Mouse (Mus musculus) megakaryocyte, embryonic 14.5 days (primary cell): ENCODE measurements around the gene Adk.

Source experiments
- FLI1 ChIP-seq: IDR thresholded peaks from 2 replicates; pipeline ENCODE4 v1.6.1; 2012; ENCODE audit warnings: low read length, inconsistent platforms, mixed read lengths
- GATA1 ChIP-seq: IDR thresholded peaks from 3 replicates; pipeline ENCODE4 v1.6.1; 2012; ENCODE audit warnings: mixed read lengths, low read length, inconsistent platforms, borderline replicate concordance

GRCm38 (mm10) chr14:21200850-21201249 is 148.5 kb downstream of the Adk start:
- TF ChIP-seq FLI1, result no peak
- no peak for TF ChIP-seq GATA1
